In genomic region chr15:84094921-84095320, GRCm38 (mm10) we compare ENCODE assay signal across 19 mouse cellular contexts. TPM values are rescaled to one million over a fixed set of nuclear protein-coding genes. Genes with fewer than 3 reads are reported as not detected.
"Had no signal": no experiment of that assay in that cellular context is flagged by ENCODE, and none has a peak within 500 bp of the region (broad histone marks: within the 10 kb centered on the region; RNA-seq: fewer than 3 reads in every experiment).

No protein-coding gene starts in this region.

- ATAC-seq: liver, postnatal 0 days had no signal

- H3K36me3 ChIP-seq: limb, embryonic 12.5 days; liver, embryonic 13.5 days; lung, embryonic 15.5 days; midbrain, embryonic 12.5 days; neural tube, embryonic 12.5 days had no signal

- H3K4me2 ChIP-seq: limb, embryonic 12.5 days; liver, embryonic 13.5 days; lung, embryonic 15.5 days; midbrain, embryonic 12.5 days; neural tube, embryonic 12.5 days had no signal

- H3K4me1 ChIP-seq: limb, embryonic 12.5 days; liver, embryonic 13.5 days; lung, embryonic 15.5 days; megakaryocyte, embryonic 14.5 days; midbrain, embryonic 12.5 days; neural tube, embryonic 12.5 days had no signal

- H3K27ac ChIP-seq: limb, embryonic 12.5 days; liver, embryonic 13.5 days; lung, embryonic 15.5 days; macrophage; midbrain, embryonic 12.5 days; neural tube, embryonic 12.5 days; stomach, postnatal 0 days had no signal

- H3K27me3 ChIP-seq: liver, embryonic 13.5 days; lung, embryonic 15.5 days; midbrain, embryonic 12.5 days; neural tube, embryonic 12.5 days had no signal

- DNase-seq: kidney, postnatal 25 days; liver; liver, embryonic 13.5 days; liver, postnatal 0 days; lung, postnatal 14 days; thymus, postnatal 4 days had no signal

- H3K9ac ChIP-seq: limb, embryonic 12.5 days; liver, embryonic 13.5 days; liver, postnatal 0 days; lung, embryonic 15.5 days; midbrain, embryonic 12.5 days; neural tube, embryonic 12.5 days had no signal

- H3K4me3 ChIP-seq: left cerebral cortex, adult 2 months; limb, embryonic 12.5 days; liver, embryonic 13.5 days; lung, embryonic 15.5 days; megakaryocyte, embryonic 14.5 days; midbrain, embryonic 12.5 days; neural tube, embryonic 12.5 days had no signal

- H3K9me3 ChIP-seq: limb, embryonic 12.5 days; liver, embryonic 13.5 days; lung, embryonic 15.5 days; megakaryocyte, embryonic 14.5 days; midbrain, embryonic 12.5 days; neural tube, embryonic 12.5 days had no signal

RNA-seq across cellular contexts. Expression of gene Sult4a1, which starts 10.6 kb away (rescaled TPM):
- total RNA-seq: neutrophil, adult 5-6 weeks had no signal
- polyA plus RNA-seq: liver, postnatal 0 days; macrophage had no signal

RNA-seq across cellular contexts. Expression of gene Pnpla5, which starts 28.1 kb away (rescaled TPM):
- total RNA-seq: layer of hippocampus, postnatal 25 days; left cerebral cortex, adult 2 months; left cerebral cortex, postnatal 25 days; monocyte, adult 5-6 weeks; neutrophil, adult 5-6 weeks had no signal
- polyA plus RNA-seq: kidney, embryonic 16.5 days; limb, embryonic 12.5 days; liver, embryonic 13.5 days; lung, embryonic 15.5 days; macrophage; midbrain, embryonic 12.5 days; neural tube, embryonic 12.5 days; stomach, postnatal 0 days had no signal

RNA-seq across cellular contexts. Expression of gene Efcab6, which starts 29.7 kb away (rescaled TPM):
- total RNA-seq: neutrophil, adult 5-6 weeks had no signal
- polyA plus RNA-seq: liver, embryonic 13.5 days; liver, postnatal 0 days; macrophage; midbrain, embryonic 12.5 days had no signal
